Mouse (Mus musculus): Measurements from ENCODE around the gene Stambpl1.

Gene Stambpl1

GRCm38 (mm10) chr19:34241247-34241915, 49.4 kb downstream of the Stambpl1 start:
- DNase-seq = no peak

DNA sequence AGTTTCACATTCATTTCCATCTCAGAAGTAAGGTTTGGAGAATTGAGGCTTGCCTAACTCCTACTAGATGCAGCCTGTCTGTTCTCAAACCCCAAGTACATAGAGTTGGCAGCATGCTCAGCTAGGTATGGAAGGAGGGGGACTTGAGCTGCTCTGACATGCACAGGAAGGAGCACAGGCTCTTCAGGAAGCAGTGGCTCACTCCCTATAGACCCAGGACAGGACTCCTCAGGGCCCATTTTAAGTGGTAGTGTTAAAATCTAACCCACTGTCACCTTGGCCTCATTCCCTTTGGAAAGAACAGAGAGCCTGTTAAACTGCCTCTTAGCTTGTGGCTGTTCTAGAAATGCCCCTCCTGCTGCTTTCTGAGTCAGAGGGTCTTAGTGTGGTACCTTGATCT, 50.9 kb downstream of the Stambpl1 start:
- no peak for DNase-seq

GRCm38 (mm10) chr19:34244056-34244455, 52.0 kb downstream of the Stambpl1 start:
- peak in 1 of 2 experiments; percentile 72 for DNase-seq

DNA sequence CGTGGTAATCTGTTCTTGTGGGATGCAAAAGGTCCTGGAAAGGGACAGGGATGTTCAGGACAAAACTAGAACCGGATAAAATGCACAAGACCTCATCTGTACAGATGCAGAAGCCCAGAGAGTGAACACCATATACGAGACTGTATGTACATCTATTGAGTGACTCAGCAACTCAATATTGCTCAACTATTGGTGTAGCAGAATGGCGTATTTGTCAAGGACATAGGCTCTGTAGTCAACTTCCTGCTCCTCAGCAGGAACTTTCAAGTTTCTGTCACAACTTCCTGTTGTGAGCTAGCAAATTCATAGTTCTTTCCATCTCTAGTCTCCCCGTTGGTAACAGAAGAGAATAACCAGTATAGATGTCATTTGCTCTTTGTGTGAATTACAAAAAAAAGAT, 56.5 kb downstream of the Stambpl1 start:
- DNase-seq = no peak

GRCm38 (mm10) chr19:34250621-34251020, 58.6 kb downstream of the Stambpl1 start:
- DNase-seq = no peak

- no peak for DNase-seq
Observed at GRCm38 (mm10) chr19:34251900-34252299, 59.9 kb downstream of the Stambpl1 start.

DNA sequence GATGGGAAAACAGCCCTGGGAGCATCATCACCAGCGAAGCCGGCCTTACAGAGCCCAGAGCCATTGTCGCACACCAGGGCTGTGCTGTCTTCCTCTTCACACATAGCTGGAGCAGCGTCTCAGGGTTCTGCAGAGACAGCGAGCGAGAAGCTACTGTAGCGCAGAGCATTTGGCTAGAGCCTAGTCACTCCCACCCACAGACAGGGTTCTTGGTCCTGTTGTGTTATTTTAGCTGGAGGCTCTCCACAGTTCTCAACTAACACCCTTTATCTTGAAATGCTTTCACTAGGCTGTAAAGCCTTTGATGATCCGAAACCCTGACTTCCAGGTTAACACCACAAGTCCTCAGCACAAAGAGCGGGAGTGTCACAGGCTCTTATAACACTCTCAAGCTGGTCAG, 60.4 kb downstream of the Stambpl1 start:
- DNase-seq = no peak

GRCm38 (mm10) chr19:34254101-34254879, 62.3 kb downstream of the Stambpl1 start:
- peak; percentile 49 to 59 for DNase-seq

GRCm38 (mm10) chr19:34254880-34255681, 63.1 kb downstream of the Stambpl1 start, which contains the start of gene Acta2:
Gene Acta2, minus strand, starts transcription at chr19:34255590.
- DNase-seq = peak; percentile 78 to 82

GRCm38 (mm10) chr19:34256149-34256548, 64.1 kb downstream of the Stambpl1 start:
- no peak for DNase-seq

DNA sequence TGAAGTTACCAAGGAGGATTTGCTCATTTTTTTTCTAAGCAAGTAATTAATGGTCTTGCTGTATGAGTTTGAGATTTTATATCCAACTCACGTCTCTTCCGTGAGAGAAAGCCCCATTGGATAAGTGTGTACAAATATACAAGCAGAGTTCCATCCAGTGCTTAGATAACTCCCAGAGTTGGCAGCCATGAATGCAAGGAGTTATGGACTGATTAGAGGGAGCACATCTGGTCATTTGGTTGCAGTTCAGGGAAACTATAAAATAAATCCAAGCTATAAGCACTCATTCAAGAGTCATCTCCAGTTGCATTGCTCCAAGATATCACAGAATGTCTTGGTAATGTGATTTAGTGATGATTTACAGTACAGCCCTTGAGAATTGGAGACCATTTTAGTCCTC, 64.9 kb downstream of the Stambpl1 start:
- no peak for DNase-seq

GRCm38 (mm10) chr19:34262273-34262974, 70.4 kb downstream of the Stambpl1 start:
- DNase-seq = peak in 1 of 2 experiments; percentile 25

DNA sequence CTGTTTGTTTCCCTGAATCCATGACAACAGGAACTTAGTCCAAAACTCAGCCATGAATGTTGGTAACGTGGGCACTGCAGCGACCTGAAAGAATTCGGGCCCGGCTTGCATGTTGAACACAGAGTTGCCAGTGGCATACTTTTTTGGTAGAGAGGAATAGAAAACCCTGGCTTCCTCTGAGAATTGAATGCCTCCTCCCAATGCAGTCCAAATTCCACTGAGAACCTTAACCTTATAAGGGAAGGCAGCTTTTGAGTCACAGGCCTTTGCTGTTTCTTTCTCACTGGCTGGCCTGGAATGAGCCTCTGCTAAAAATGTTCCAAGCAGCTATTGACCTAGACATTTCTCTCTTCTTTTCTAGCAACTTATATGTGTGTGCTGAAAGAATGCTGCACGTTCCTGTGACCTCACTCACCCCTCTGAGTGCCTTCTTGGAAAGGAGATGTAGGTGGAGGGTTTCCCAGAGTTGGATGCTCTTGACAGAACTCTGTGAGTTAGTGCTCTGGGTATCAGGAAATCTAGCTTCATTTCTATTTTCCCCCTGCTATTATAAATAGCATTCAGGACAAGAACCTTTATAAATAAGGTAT, 73.7 kb downstream of the Stambpl1 start:
- no peak for DNase-seq

- no peak for DNase-seq
Observed at GRCm38 (mm10) chr19:34268991-34269390, 77.0 kb downstream of the Stambpl1 start.

- DNase-seq = peak; percentile 77
Observed at GRCm38 (mm10) chr19:34270106-34270726, 78.2 kb downstream of the Stambpl1 start.

- DNase-seq = no peak
Observed at GRCm38 (mm10) chr19:34270824-34271464, 78.9 kb downstream of the Stambpl1 start.

DNA sequence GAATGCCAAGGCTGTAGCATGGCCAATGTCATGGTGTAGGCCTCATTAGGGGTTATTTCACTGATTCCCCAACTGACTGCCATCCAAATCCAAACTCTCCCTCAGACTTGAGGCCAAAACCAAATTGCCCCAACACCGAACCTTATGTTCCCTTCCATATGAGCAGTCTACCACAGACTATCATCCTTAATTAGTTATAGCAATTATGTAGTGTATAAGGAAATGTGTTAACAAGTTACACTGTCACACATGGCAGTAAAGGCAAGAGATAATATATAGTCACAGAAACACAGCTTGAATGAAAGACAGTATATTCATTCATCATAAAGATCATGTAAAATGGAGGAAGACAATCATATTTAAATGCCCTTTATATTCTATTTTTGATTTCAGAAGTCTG, 81.0 kb downstream of the Stambpl1 start:
- DNase-seq = no peak

GRCm38 (mm10) chr19:34278078-34278477, 86.0 kb downstream of the Stambpl1 start:
- DNase-seq = no peak

DNA sequence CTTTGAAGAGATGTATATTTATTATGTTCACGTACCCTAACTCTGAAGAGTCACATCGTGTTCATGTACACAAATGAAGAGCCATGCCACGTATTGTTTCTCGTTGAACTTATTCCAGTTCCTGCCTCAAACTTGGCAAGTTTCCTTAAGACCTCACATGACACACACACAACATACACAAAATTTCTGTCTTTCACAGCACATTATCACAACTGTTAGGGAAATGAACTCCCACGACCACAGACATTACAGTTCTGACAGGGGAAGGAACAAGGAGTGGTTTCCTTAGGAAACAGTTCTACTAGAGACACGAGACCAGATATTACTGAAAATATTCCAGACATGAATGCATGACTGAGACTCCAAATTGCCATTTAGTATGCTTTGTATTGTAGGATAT, 91.6 kb downstream of the Stambpl1 start:
- peak in 1 of 2 experiments; percentile 24 for DNase-seq

GRCm38 (mm10) chr19:34284383-34284782, 92.4 kb downstream of the Stambpl1 start:
- DNase-seq = peak in 1 of 2 experiments; percentile 26

GRCm38 (mm10) chr19:34284826-34285225, 92.8 kb downstream of the Stambpl1 start:
- DNase-seq = no peak

Data from lung, postnatal 4 days (tissue).